Mouse (Mus musculus) kidney, embryonic 14.5 days (tissue): ENCODE data around the gene Plppr3. TPM values are rescaled to one million over a fixed set of nuclear protein-coding genes. Genes with fewer than 3 reads are reported as not detected.

Source experiments
- ATAC-seq: fragments of 200-750 bp; cut with Nextera tagmentation; 2 replicates; pipeline ENCODE4 v1.8.0; 2017; ENCODE audit warnings: moderate number of reproducible peaks, mild to moderate bottlenecking, moderate TSS enrichment, moderate library complexity; ENCODE audit not compliant: low FRiP score, low TSS enrichment
- H3K27ac ChIP-seq: fragments of 300-500 bp; sonication (generic); 2 replicates; pipeline ENCODE4 v1.5.1; 2014; ENCODE audit warnings: low read depth, mild to moderate bottlenecking, low read length, moderate library complexity, mixed read lengths
- H3K27me3 ChIP-seq: fragments of 300-500 bp; sonication (generic); 2 replicates; pipeline ENCODE4 v1.6.1; 2014; ENCODE audit warnings: mild to moderate bottlenecking, low read length; ENCODE audit not compliant: control insufficient read depth, insufficient read depth
- H3K36me3 ChIP-seq: fragments of 300-500 bp; sonication (generic); 2 replicates; pipeline ENCODE4 v1.6.1; 2014; ENCODE audit warnings: low read length, mixed read lengths; ENCODE audit not compliant: control insufficient read depth, insufficient read depth
- H3K4me1 ChIP-seq: fragments of 300-500 bp; sonication (generic); 2 replicates; pipeline ENCODE4 v1.6.1; 2014; ENCODE audit warnings: low read length, mixed read lengths; ENCODE audit not compliant: control insufficient read depth, insufficient read depth
- H3K4me2 ChIP-seq: fragments of 300-500 bp; sonication (generic); replicated peaks from 2 replicates; pipeline ENCODE4 v1.6.1; 2014; ENCODE audit warnings: low read depth, mild to moderate bottlenecking, low read length
- H3K4me3 ChIP-seq: fragments of 300-500 bp; sonication (generic); 2 replicates; pipeline ENCODE4 v1.5.1; 2014; ENCODE audit warnings: mild to moderate bottlenecking, low read length
- H3K9ac ChIP-seq: fragments of 300-500 bp; sonication (generic); 2 replicates; pipeline ENCODE4 v1.6.1; 2014; ENCODE audit warnings: low read depth, mild to moderate bottlenecking, low read length, moderate library complexity
- H3K9me3 ChIP-seq: fragments of 300-500 bp; sonication (generic); 2 replicates; pipeline ENCODE4 v1.6.1; 2016; ENCODE audit warnings: low read length; ENCODE audit not compliant: control insufficient read depth
- WGBS: fragments of 180-500 bp; shearing (Covaris S2); extraction: QIAGEN DNeasy Blood & Tissue Kit; methylation state at CpG from one replicate; pipeline ENCODE4 v1.1.7; 2014; 5-methylcytosine and 5-hydroxymethylcytosine counted together
- polyA plus RNA-seq: library from polyadenylated mRNA; unstranded; fragments of >200 nt; fragmentation: Nextera tagmentation; extraction: Ambion mirVana; gene quantifications from 2 replicates; pipeline ENCODE4 v1.2.1, GENCODE M21; 2014

Plppr3 gene
- 58.8 and 59.7 TPM in 2 replicates for polyA plus RNA-seq

- Histone ChIP-seq H3K27me3 (no peaks in the 10 kb centered on the region), H3K4me2 (peak within 1 kb of the TSS; percentile 79), H3K4me1 (peaks cover 15% of the 10 kb centered on the region), H3K27ac (peak within 1 kb of the TSS; percentile 66), H3K4me3 (peak within 1 kb of the TSS; percentile 70), H3K36me3 (peaks cover 18% of the 10 kb centered on the region; the same call in 1 of the 2 replicates), H3K9me3 (no peaks in the 10 kb centered on the region), H3K9ac (peak within 1 kb of the TSS; percentile 82)
- peak; percentile 88 for ATAC-seq
- under 1% methylated on average over 42 of the region's 57 CpGs for WGBS
These were observed at the start of gene Plppr3, which contains the start of gene Prtn3 for GRCm38 (mm10) chr10:79874290-79874862. Plppr3 (minus strand) TSS chr10:79874634. Prtn3 (plus strand) TSS chr10:79874476.

GRCm38 (mm10) chr10:79921572-79921971 is 47.1 kb upstream of the Plppr3 start:
- H3K27me3 ChIP-seq: peaks cover 58% of the 10 kb centered on the region
- H3K4me2 ChIP-seq: peak overlapping the region; percentile 46
- H3K9me3 ChIP-seq: no peaks in the 10 kb centered on the region
- H3K27ac ChIP-seq: no peak overlapping the region
- ATAC-seq: no peak
- H3K36me3 ChIP-seq: no peaks in the 10 kb centered on the region
- WGBS: 1% methylated on average over 34 of the region's 34 CpGs
- H3K9ac ChIP-seq: peak overlapping the region; percentile 40
- peak overlapping the region; percentile 20 for H3K4me3 ChIP-seq
- H3K4me1 ChIP-seq: peaks cover 27% of the 10 kb centered on the region

- Histone ChIP-seq H3K4me2 (peak within 1 kb of the TSS; percentile 46), H3K4me3 (peak within 1 kb of the TSS; percentile 20), H3K9me3 (no peaks in the 10 kb centered on the region), H3K27ac (no peak within 1 kb of the TSS), H3K36me3 (no peaks in the 10 kb centered on the region), H3K9ac (peak within 1 kb of the TSS; percentile 40), H3K4me1 (peaks cover 24% of the 10 kb centered on the region), H3K27me3 (peaks cover 58% of the 10 kb centered on the region)
- no peak for ATAC-seq
- 6% methylated on average over 41 of the region's 41 CpGs for WGBS
These were observed 46.6 kb upstream of the Plppr3 start, which contains the start of gene R3hdm4 for GRCm38 (mm10) chr10:79920958-79921535. R3hdm4 (minus strand) TSS chr10:79921208.

- Histone ChIP-seq H3K4me2 (peak overlapping the region; percentile 46; the same call in 1 of the 2 replicates), H3K9ac (no peak overlapping the region), H3K4me1 (peaks cover 22% of the 10 kb centered on the region), H3K9me3 (no peaks in the 10 kb centered on the region), H3K36me3 (no peaks in the 10 kb centered on the region), H3K27ac (no peak overlapping the region), H3K4me3 (peak overlapping the region; percentile 20), H3K27me3 (peaks cover 58% of the 10 kb centered on the region)
- ATAC-seq: peak; percentile 14; the same call in 1 of the 2 replicates
- WGBS: 18% methylated on average over 26 of the region's 26 CpGs
These were observed 45.8 kb upstream of the Plppr3 start for GRCm38 (mm10) chr10:79920056-79920890.

GRCm38 (mm10) chr10:79919251-79919849 is 44.9 kb upstream of the Plppr3 start:
- WGBS: 4% methylated on average over 21 of the region's 21 CpGs

DNA sequence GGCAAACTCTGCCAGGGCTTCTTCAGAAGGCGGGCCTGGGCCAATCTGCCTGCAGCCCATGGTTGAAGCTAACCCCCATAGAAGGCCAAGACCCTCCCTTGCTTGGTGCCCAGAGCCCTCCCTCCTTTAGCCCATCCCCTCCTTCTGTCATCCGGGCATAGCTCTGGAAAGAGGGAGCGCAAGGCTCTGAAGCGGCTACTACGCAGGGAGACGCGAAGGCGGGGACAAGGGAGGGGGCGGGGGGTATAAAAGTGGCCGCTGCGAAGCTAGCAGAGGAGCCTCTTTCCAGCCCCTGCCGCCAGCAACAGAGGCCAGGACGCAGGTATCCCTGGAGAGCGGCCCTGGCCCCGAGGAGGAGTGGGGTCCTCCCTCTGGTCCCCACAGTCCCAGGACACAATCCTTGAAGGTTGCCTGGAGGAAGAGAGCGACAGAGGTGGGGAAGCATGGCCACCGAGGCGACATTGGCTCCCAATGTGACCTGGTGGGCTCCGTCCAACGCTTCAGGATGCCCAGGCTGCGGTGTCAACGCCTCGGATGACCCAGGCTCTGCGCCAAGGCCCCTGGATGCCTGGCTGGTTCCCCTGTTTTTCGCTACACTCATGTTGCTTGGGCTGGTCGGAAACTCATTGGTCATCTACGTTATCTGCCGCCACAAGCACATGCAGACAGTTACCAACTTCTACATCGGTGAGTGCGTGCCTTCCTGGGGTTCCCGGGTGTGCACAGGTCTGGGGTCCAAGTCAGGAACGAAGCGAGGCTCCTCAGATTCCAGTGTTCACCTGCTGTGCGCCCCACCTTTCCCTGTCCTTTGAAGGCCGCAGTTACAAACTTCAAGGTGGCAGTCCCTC is 44.0 kb upstream of the Plppr3 start:
- ATAC-seq: no peak
- no peak overlapping the region for H3K27ac ChIP-seq
- peak overlapping the region; percentile 12; the same call in 1 of the 2 replicates for H3K4me3 ChIP-seq
- peak overlapping the region; percentile 32 for H3K4me2 ChIP-seq
- H3K9ac ChIP-seq: 0 out of 2 replicates have a peak overlapping the region, but pooled peaks have one; percentile 40
- H3K9me3 ChIP-seq: no peaks in the 10 kb centered on the region
- WGBS: 6% methylated on average over 35 of the region's 35 CpGs
- peaks cover 28% of the 10 kb centered on the region for H3K4me1 ChIP-seq
- no peaks in the 10 kb centered on the region for H3K36me3 ChIP-seq
- peaks cover 58% of the 10 kb centered on the region for H3K27me3 ChIP-seq

More at GRCm38 (mm10) chr10:79919251-79919849, 44.9 kb upstream of the Plppr3 start:
- Histone ChIP-seq H3K27me3 (peaks cover 58% of the 10 kb centered on the region), H3K4me3 (peak overlapping the region; percentile 21), H3K4me2 (peak overlapping the region; percentile 32), H3K4me1 (peaks cover 24% of the 10 kb centered on the region), H3K36me3 (no peaks in the 10 kb centered on the region), H3K9ac (no peak overlapping the region), H3K9me3 (no peaks in the 10 kb centered on the region), H3K27ac (no peak overlapping the region)
- no peak for ATAC-seq

- WGBS: 73% methylated on average over 5 of the region's 5 CpGs
- peaks cover 51% of the 10 kb centered on the region for H3K27me3 ChIP-seq
- no peak for ATAC-seq
- no peak overlapping the region for H3K27ac ChIP-seq
- peaks cover 28% of the 10 kb centered on the region for H3K4me1 ChIP-seq
- H3K9ac ChIP-seq: no peak overlapping the region
- H3K4me2 ChIP-seq: peak overlapping the region; percentile 62
- H3K4me3 ChIP-seq: peak overlapping the region; percentile 53; the same call in 1 of the 2 replicates
- no peaks in the 10 kb centered on the region for H3K9me3 ChIP-seq
- peaks cover 4% of the 10 kb centered on the region; the same call in 1 of the 2 replicates for H3K36me3 ChIP-seq
These were observed 43.2 kb upstream of the Plppr3 start for GRCm38 (mm10) chr10:79917532-79918100.
